Mouse (Mus musculus): ENCODE results near the gene Phf20.
"Not testable (repeated sequence)": the region's sequence is repeated elsewhere in the genome, so short reads cannot be mapped to it uniquely, and the experiment has no call there.

The Phf20 gene

GRCm38 (mm10) chr2:156199944-156200343 lies 3.7 kb downstream of the Phf20 start:
- DNase-seq: no peak

GRCm38 (mm10) chr2:156201486-156201885 lies 5.2 kb downstream of the Phf20 start:
- no peak for DNase-seq

- DNase-seq: peak; percentile 61
These were observed 6.7 kb downstream of the Phf20 start for GRCm38 (mm10) chr2:156202848-156203437.

GRCm38 (mm10) chr2:156203917-156204316 lies 7.7 kb downstream of the Phf20 start:
- DNase-seq: no peak

- DNase-seq: no peak
These were observed 21.5 kb downstream of the Phf20 start for GRCm38 (mm10) chr2:156217786-156218185.

GRCm38 (mm10) chr2:156222100-156222499 lies 25.8 kb downstream of the Phf20 start:
- DNase-seq: peak; percentile 26

- DNase-seq: no peak
These were observed 27.8 kb downstream of the Phf20 start for GRCm38 (mm10) chr2:156224043-156224442.

GRCm38 (mm10) chr2:156227689-156228088 lies 31.4 kb downstream of the Phf20 start:
- no peak for DNase-seq

- DNase-seq: no peak
These were observed 32.9 kb downstream of the Phf20 start for GRCm38 (mm10) chr2:156229171-156229570.

GRCm38 (mm10) chr2:156231340-156231739 lies 35.1 kb downstream of the Phf20 start:
- DNase-seq: no peak

GRCm38 (mm10) chr2:156233275-156233948 lies 37.1 kb downstream of the Phf20 start:
- peak; percentile 84 for DNase-seq

- DNase-seq: not testable (repeated sequence)
These were observed 37.8 kb downstream of the Phf20 start for GRCm38 (mm10) chr2:156234016-156234415.

GRCm38 (mm10) chr2:156235847-156236246 lies 39.6 kb downstream of the Phf20 start:
- peak; percentile 67 for DNase-seq

- DNase-seq: peak; percentile 67
These were observed 45.4 kb downstream of the Phf20 start for GRCm38 (mm10) chr2:156241662-156242061.

GRCm38 (mm10) chr2:156243011-156243410 lies 46.7 kb downstream of the Phf20 start:
- no peak for DNase-seq

- DNase-seq: no peak
These were observed 51.3 kb downstream of the Phf20 start for GRCm38 (mm10) chr2:156247599-156247998.

GRCm38 (mm10) chr2:156250761-156251160 lies 54.5 kb downstream of the Phf20 start:
- DNase-seq: no peak

- peak; percentile 31 for DNase-seq
These were observed 55.0 kb downstream of the Phf20 start for GRCm38 (mm10) chr2:156251291-156251690.

GRCm38 (mm10) chr2:156257051-156257450 lies 60.8 kb downstream of the Phf20 start:
- peak; percentile 63 for DNase-seq

GRCm38 (mm10) chr2:156257922-156258761 lies 61.9 kb downstream of the Phf20 start:
- peak; percentile 20 for DNase-seq

- no peak for DNase-seq
These were observed 64.7 kb downstream of the Phf20 start for GRCm38 (mm10) chr2:156260968-156261367.

GRCm38 (mm10) chr2:156263204-156263893 lies 67.1 kb downstream of the Phf20 start:
- no peak for DNase-seq

GRCm38 (mm10) chr2:156267636-156268035 lies 71.4 kb downstream of the Phf20 start:
- no peak for DNase-seq
